Mouse (Mus musculus) bone marrow macrophage, adult 2 months (primary cell): ENCODE measurements around the gene Iqck. TPM values are rescaled to one million over a fixed set of nuclear protein-coding genes. Genes with fewer than 3 reads are reported as not detected.

Experiments used
- H3K27ac ChIP-seq: 2 replicates; pipeline ENCODE4 v1.5.1; 2012; ENCODE audit warnings: low read depth, low read length; ENCODE audit not compliant: insufficient read depth
- H3K4me1 ChIP-seq: 2 replicates; pipeline ENCODE4 v1.6.1; 2012; ENCODE audit warnings: low read length; ENCODE audit not compliant: control insufficient read depth, insufficient read depth
- H3K4me3 ChIP-seq: 2 replicates; pipeline ENCODE4 v1.5.1; 2012; ENCODE audit warnings: mild to moderate bottlenecking, low read length, moderate library complexity; ENCODE audit not compliant: insufficient read depth
- CTCF ChIP-seq: IDR thresholded peaks from 2 replicates; pipeline ENCODE4 v1.5.1; 2012; ENCODE audit warnings: low read depth, mild to moderate bottlenecking, low read length, moderate library complexity
- POLR2A ChIP-seq: IDR thresholded peaks from 2 replicates; pipeline ENCODE4 v1.6.1; 2012; ENCODE audit warnings: mild to moderate bottlenecking, low read depth, low read length, borderline replicate concordance
- polyA plus RNA-seq: library from polyadenylated mRNA; stranded (reverse); fragments of >200 nt; gene quantifications from 2 replicates; pipeline ENCODE4 v1.2.4, GENCODE M21; 2012; ENCODE audit not compliant: missing spikeins, insufficient read depth, insufficient read length

Gene Iqck
- polyA plus RNA-seq, 1 experiment = not detected

DNA sequence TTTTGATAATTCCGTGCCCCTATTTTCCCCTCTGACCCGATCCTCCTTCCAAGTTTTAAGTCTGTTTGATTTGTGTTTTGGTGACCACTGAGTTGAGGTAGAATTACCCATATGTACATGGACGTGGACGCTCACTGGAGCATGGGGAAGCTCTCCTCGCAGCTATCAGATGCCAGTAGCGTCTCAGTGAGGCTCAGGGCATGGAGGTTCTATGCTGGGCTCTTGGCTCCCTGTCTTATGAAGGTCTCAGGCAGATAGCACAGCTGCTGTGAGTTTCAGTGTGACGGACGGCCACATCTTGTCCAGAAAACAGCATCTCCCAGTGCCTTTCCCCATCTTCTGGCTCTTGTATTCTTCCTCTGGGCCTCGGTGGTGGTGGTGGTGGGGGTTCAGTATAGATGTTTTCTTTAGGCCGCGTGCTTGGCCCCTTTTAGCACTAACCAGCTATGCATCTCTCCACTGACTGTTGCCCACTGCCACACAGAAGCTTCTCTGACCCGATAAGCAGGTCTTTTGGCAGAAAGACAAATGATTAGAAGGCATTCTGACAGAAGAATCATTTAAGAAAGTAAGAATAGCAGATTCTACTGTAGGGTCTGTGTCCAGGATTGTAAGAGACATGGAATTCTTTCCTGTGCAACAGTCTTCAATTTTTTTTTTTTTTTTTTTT is 33.5 kb upstream of the Iqck start:
- peaks cover 16% of the 10 kb centered on the region for H3K4me1 ChIP-seq
- TF ChIP-seq POLR2A = no peak
- no peak for TF ChIP-seq CTCF
- no peak overlapping the region for H3K4me3 ChIP-seq
- H3K27ac ChIP-seq = peak overlapping the region; percentile 37

- no peak for TF ChIP-seq POLR2A
- TF ChIP-seq CTCF = no peak
- H3K4me3 ChIP-seq = no peak overlapping the region
- H3K4me1 ChIP-seq = peaks cover 23% of the 10 kb centered on the region
- no peak overlapping the region for H3K27ac ChIP-seq
Measured at GRCm38 (mm10) chr7:118824451-118824850, 31.1 kb upstream of the Iqck start.

DNA sequence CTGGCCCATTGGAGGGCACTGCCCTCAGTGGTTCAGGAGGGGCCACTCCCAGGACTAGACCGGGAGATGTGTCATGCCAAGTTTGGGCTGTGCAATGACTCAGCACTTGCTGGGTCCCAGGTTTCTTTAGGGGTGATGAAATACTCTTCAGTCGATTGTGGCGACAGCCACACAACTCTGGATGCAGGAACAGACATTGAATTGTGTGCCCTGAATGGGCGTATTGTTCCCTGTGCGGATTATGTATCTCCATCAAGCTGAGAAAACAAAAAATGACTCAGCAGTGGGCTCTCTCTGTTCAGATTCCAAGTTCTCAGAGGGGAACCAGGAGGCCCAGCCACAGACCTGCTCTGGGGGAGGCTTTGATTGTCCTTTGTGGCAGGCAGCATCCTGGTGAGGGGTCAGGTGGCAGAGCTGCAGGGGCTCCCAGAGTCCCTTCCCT is 27.6 kb upstream of the Iqck start:
- TF ChIP-seq POLR2A (no peak), CTCF (no peak)
- Histone ChIP-seq H3K4me1 (peaks cover 8% of the 10 kb centered on the region), H3K4me3 (no peak overlapping the region), H3K27ac (no peak overlapping the region)

- TF ChIP-seq CTCF = no peak
- TF ChIP-seq POLR2A = no peak
- H3K4me1 ChIP-seq = peaks cover 8% of the 10 kb centered on the region
- H3K4me3 ChIP-seq = no peak overlapping the region
- no peak overlapping the region for H3K27ac ChIP-seq
Measured at GRCm38 (mm10) chr7:118837901-118838300, 17.7 kb upstream of the Iqck start.

- H3K4me1 ChIP-seq = peaks cover 23% of the 10 kb centered on the region
- no peak overlapping the region for H3K27ac ChIP-seq
- no peak overlapping the region for H3K4me3 ChIP-seq
- no peak for TF ChIP-seq POLR2A
- no peak for TF ChIP-seq CTCF
Measured at GRCm38 (mm10) chr7:118841030-118841745, 14.4 kb upstream of the Iqck start.

- Histone ChIP-seq H3K27ac (no peak overlapping the region), H3K4me1 (peaks cover 28% of the 10 kb centered on the region), H3K4me3 (no peak overlapping the region)
- no peak for TF ChIP-seq POLR2A
Measured at GRCm38 (mm10) chr7:118841796-118842195, 13.8 kb upstream of the Iqck start.

- Histone ChIP-seq H3K27ac (peak overlapping the region; percentile 11), H3K4me1 (peaks cover 28% of the 10 kb centered on the region), H3K4me3 (no peak overlapping the region)
- no peak for TF ChIP-seq POLR2A
- TF ChIP-seq CTCF = no peak
Measured at GRCm38 (mm10) chr7:118842938-118843337, 12.6 kb upstream of the Iqck start.

DNA sequence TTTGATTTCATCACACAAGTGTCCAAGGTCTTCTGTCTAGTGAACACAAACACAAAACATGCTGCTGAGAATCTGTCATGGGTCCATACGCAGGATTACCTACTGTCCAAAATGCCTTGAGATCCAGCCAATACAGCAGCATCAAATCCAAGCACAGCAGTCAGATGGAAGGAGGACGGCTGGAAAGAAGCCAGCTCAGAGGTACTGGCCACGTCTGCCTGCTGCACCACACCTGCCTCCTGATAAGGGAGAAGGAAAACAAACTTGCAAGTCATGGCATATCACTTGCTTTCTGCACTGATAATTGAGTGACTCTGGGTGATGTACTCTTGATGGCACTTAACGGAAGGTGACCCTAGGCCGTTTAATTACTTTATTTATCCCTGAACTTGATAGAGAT is 10.4 kb upstream of the Iqck start:
- H3K4me1 ChIP-seq = peaks cover 38% of the 10 kb centered on the region
- H3K27ac ChIP-seq = no peak overlapping the region
- no peak for TF ChIP-seq CTCF
- TF ChIP-seq POLR2A = no peak
- H3K4me3 ChIP-seq = no peak overlapping the region

- Histone ChIP-seq H3K4me1 (peaks cover 49% of the 10 kb centered on the region), H3K27ac (no peak overlapping the region)
- TF ChIP-seq CTCF (no peak), POLR2A (no peak)
Measured at GRCm38 (mm10) chr7:118846329-118846728, 9.2 kb upstream of the Iqck start.

DNA sequence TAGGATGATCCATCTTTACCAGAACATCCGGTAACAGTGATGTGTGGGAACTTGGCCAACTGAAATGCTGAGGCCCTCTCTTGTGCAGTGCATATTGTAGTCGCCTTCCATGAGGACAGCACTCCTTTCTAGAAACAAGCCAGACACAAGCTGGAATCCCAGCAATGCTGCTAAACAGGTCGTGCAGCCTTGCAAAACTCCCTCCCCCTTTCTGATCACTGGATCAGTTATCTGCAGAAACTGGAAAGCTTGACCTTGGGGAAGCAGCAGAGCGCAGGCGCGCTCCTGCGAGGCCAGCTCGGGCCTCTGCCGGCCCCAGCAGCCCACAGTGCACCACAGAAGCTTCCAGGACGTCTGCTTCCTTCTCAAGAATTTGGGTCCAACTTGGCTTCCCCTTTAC is 6.8 kb upstream of the Iqck start:
- no peak overlapping the region for H3K4me3 ChIP-seq
- no peak for TF ChIP-seq POLR2A
- no peak for TF ChIP-seq CTCF
- no peak overlapping the region for H3K27ac ChIP-seq
- H3K4me1 ChIP-seq = peaks cover 57% of the 10 kb centered on the region

More at GRCm38 (mm10) chr7:118846329-118846728, 9.2 kb upstream of the Iqck start:
- no peak overlapping the region for H3K4me3 ChIP-seq
